In genomic region chrX:72961511-72961910, GRCm38 (mm10) we compare ENCODE assay signal across 19 mouse cellular contexts. TPM values are rescaled to one million over a fixed set of nuclear protein-coding genes. Genes with fewer than 3 reads are reported as not detected.
"Had no signal": no experiment of that assay in that cellular context is flagged by ENCODE, and none has a peak within 500 bp of the region (broad histone marks: within the 10 kb centered on the region; RNA-seq: fewer than 3 reads in every experiment).

No protein-coding gene starts in this region.

- H3K27ac ChIP-seq: midbrain, embryonic 10.5 days; midbrain, embryonic 12.5 days; neural tube, embryonic 13.5 days; neural tube, embryonic 15.5 days had no signal

- DNase-seq: lung, embryonic 14.5 days; lung, postnatal 10 days; lung, postnatal 4 days; midbrain, embryonic 14.5 days; retina, postnatal 1 day; right cerebral cortex, adult 18-20 months; right cerebral cortex, postnatal 25 days; right cerebral cortex, postnatal 4 days; spleen, adult 18-20 months; thymus, adult 18-20 months; thymus, postnatal 14 days; thymus, postnatal 36 days had no signal

- H3K4me3 ChIP-seq: midbrain, embryonic 10.5 days; midbrain, embryonic 12.5 days; myocyte; neural tube, embryonic 13.5 days; neural tube, embryonic 15.5 days had no signal

- H3K4me1 ChIP-seq: midbrain, embryonic 10.5 days; midbrain, embryonic 12.5 days; neural tube, embryonic 13.5 days; neural tube, embryonic 15.5 days had no signal

RNA-seq across cellular contexts. Expression of gene Zfp185, which starts 25.6 kb away (rescaled TPM):
- total RNA-seq: megakaryocyte, adult 5-6 weeks; megakaryocyte-erythroid progenitor cell, adult 5-6 weeks had no signal
- polyA plus RNA-seq: myocyte had no signal
